Mouse (Mus musculus) layer of hippocampus, postnatal 14 days (tissue): ENCODE data around the gene Pou5f1. TPM values are rescaled to one million over a fixed set of nuclear protein-coding genes. Genes with fewer than 3 reads are reported as not detected.

ENCODE experiments used
- DNase-seq, 2 experiments: peaks; one replicate each; pipeline ENCODE4 v3.0.0; 2021 to 2022; ENCODE audit warnings: low spot score in 2 of 2, mixed read lengths in 1 of 2
- total RNA-seq, 2 experiments: library from RNA; stranded (reverse); gene quantifications; 2 replicates each; pipeline ENCODE4 v1.2.3; 2021

Pou5f1 gene
- total RNA-seq, 2 experiments from 2014 or later: 0.48 TPM; not detected in 1

DNA sequence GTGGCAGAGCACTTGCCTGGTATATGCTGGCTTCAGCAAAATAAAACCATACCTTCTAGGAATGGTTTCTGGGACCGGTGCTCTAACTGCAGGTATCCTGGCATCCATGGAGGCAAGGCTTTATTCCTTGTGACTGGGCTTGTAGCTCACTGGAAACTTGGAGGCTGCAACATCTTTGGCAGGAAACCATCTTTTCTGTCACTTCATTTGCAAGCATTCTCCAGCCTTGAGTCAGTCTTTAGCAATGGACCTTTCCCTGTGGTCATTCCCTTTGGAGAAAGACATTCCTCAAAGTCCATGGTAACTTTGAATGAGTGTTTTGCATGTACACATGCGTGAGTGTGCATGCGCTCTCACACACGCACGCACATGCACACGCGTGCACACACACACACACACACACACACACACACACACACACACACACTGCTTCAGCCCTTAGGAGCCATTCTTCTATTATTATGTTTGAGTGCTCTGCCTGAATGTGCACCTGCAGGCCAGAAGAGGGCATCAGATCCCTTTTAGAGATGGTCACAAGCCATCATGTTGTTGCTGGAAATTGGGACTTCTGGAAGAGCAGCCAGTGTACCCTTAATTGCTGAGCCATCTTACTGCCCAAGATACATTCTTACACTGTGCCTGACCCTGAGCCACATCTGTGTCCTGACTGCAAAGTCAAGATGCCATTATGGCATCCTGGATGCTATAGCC lies 7.3 kb downstream of the Pou5f1 start:
- DNase-seq: no peak

DNA sequence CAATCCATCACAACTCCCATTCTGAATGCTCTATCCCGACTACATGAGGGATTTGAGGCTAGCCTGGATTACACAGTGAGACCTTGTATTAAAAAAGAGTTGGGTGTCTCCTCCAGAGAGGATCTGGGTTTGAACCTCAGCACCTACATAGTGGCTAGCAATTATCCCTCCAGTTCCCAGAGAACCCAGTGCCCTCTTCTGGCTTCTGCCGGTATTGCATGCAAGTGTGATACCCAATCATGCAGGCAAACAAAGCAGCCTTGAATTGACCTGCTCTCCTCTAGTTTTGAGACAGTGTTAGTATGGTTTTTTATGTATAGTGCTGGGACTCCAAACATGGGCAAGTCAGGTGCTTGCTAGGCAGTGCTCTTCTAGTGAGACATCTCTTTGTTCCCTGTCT lies 8.1 kb downstream of the Pou5f1 start:
- peak; percentile 50 to 52 for DNase-seq

DNA sequence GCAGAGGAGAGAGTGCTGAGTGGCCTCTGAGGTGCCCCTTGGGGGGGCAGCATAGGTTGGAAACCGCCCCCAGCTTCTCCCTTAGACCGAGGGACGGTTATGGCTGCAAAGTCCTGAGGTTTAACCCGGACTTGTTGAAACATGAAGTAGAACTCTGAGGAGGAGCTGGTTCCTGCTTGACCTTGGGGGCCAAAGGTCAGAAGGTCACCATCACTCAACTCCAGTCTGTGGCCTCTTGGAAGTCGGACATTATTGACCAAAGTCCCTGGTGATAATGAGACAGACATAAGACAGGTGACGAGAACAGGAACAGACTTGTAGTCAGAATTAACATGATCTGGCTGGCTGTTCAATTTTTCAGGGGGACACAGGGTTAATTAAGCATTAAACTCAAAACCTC lies 8.9 kb downstream of the Pou5f1 start:
- no peak for DNase-seq

- DNase-seq: no peak
Observed at GRCm38 (mm10) chr17:35515911-35516640, 10.3 kb downstream of the Pou5f1 start.

- peak; percentile 88 to 95 for DNase-seq
Observed at GRCm38 (mm10) chr17:35516652-35517500, 11.1 kb downstream of the Pou5f1 start, which contains the start of the genes Tcf19 and Cchcr1. Gene Tcf19, minus strand, starts transcription at chr17:35516824. Gene Cchcr1, plus strand, starts transcription at chr17:35517100.

DNA sequence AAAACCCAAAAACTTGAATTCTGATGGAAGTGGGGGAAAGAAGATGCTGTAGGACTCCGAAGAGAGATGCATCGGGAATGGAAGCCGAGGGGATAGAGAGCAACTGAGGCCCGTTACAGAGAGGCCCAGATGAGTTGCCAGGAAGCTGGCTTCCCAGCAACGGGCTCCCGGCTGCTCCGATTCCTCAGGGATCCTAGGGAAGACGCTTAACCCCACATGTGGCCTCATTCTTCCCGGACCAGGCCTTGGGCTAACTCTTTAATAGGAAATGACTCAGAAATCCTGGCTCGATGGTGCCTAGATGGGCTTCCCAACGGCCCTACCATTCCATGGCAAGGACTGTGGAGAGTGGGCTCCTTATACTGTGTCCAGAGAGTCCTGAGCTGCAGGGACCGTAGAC lies 11.7 kb downstream of the Pou5f1 start:
- DNase-seq: no peak

GRCm38 (mm10) chr17:35524354-35524753 lies 18.5 kb downstream of the Pou5f1 start:
- no peak for DNase-seq

GRCm38 (mm10) chr17:35526644-35527043 lies 20.8 kb downstream of the Pou5f1 start:
- DNase-seq: no peak

- DNase-seq: no peak
Observed at GRCm38 (mm10) chr17:35532360-35532759, 26.5 kb downstream of the Pou5f1 start.

DNA sequence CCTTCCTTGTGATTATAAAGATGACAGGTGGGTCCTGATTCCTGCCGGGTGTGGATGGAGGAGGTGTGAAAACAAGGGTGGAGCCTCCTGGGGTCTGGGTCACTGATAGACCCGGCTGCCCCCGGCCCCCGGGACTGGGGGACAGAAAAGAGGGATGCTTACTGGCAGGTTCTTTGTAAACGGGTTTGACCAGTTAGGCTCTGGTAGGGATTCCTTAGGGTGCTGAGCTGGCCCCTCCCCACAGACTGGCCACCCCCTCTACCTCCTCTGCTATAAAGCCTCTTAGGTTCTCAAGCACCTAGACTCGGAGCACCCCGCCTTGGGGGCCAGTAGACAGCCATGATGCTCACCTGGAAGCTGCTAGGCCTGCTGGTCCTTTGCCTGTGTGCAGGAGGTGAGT lies 27.1 kb downstream of the Pou5f1 start, which contains the start of gene Psors1c2:
Gene Psors1c2 (plus strand): TSS at position 301 of the 400 bp plus-strand sequence.
- no peak for DNase-seq

GRCm38 (mm10) chr17:35534343-35534742 lies 28.5 kb downstream of the Pou5f1 start:
- peak; percentile 76 to 86 for DNase-seq

- DNase-seq: no peak
Observed at GRCm38 (mm10) chr17:35537421-35537820, 31.6 kb downstream of the Pou5f1 start.

DNA sequence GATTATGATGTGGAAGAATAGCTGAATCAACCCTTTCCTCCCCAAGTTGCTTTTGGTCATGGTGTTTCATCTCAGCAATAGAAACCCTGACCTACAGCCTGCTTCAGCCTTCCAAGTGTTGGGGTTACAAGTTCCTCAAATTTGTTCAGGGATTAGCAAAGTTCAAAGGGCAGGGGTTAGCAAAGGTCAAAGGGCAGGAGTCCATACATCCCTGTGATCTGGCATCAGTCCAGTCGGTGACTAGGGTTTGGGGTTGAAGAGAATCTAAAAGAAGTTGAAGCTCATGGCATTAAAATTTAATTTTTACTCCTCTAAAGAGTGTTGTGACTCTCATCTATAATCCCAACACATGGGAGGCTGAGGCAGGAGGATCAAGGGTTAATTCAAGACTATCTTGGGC lies 32.7 kb downstream of the Pou5f1 start:
- no peak for DNase-seq

GRCm38 (mm10) chr17:35539540-35539939 lies 33.7 kb downstream of the Pou5f1 start:
- no peak for DNase-seq

DNA sequence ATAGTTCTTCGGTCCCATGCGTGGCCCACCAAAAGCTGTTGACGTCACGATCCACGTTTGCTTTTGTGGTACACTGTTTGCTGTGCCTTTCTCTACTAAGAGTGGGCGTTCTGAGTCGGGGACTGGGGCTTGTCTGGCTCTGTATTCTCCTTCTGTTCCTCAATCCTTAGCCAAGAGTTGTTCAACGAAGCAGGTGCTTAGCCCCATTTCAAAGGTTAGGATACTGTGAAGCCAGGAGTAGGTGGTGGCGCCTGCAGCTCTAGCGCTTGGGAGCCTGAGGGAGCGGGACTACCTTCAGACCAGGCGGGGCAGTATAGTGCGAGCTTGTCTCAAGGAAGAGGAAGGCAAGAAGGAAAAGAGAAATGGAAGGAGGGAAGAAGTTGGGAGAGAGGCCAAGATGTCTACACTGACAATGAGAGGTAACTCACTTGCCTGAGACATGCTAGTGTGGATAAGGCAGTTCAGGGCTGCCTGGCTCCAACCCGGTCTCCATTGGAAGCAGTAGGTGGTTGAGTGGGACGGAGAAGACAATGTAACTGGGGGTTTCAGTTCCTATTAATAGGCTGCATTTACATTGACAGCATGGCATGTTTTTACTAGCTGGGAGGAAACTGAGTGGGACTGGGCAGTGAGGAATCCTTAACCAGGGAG lies 37.1 kb downstream of the Pou5f1 start:
- peak in 1 of 2 experiments; percentile 31 for DNase-seq

GRCm38 (mm10) chr17:35543412-35543861 lies 37.6 kb downstream of the Pou5f1 start:
- no peak for DNase-seq

DNA sequence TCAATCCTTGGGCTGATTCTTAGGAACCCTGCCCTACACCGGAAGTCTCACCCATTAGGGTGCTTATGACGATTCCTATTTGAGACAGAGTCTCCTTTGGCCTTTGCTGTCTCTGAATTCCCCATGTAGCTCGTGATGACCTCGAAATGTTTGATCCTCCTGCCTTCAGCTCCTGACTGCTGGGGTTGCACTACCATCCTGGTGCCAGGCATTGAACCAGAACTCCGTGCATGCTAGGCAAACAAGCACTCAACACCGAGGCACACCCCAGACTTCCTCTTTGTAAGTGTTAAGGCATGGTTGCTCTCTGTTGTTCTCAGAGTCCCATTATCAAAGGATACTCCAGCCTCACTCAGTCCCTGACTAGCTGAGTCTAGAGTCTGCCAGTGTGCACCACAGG lies 38.2 kb downstream of the Pou5f1 start:
- no peak for DNase-seq

DNA sequence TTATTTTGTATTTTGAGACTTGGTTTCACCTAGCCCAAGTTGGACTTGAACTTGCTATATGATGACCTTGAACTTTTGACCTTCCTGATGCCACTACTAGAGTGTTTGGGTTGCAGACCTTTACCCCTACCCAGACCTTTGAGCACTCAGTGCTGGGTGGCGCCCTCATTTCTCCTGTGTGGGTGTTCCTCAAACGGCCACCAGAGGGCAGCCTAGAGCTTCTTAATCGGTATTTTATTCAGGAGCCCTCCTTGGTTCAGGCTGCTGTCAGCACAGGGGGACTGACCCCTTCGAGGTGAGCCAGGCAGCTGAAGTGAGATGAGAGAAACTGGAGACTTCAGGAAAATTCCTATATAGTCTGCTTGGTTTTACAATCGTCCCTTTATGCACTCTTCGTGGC lies 38.9 kb downstream of the Pou5f1 start:
- peak; percentile 59 to 70 for DNase-seq

DNA sequence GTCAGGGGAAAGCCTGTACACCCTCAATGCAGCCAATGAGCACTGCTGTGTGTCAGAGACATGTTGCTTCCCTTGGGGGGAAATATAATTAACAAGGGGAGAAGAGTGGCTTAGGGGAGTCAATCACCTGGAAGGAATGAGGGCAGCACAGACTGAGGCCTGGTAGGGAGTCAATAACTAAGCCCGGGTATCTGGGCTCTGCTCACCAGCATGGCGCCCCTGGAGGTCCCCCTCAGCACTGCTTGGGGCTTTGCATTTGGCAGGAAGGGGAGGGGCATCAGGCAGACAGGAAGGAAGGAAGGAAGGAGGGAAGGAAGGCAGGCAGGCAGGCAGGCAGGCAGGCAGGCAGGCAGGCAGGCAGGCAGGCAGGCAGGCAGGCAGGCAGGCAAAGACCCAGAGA lies 41.6 kb downstream of the Pou5f1 start:
- DNase-seq: no peak

GRCm38 (mm10) chr17:35548636-35549035 lies 42.8 kb downstream of the Pou5f1 start:
- no peak for DNase-seq
